Mouse (Mus musculus) olfactory bulb, adult 2 months (tissue): ENCODE data around the gene Mrpl24. TPM values are rescaled to one million over a fixed set of nuclear protein-coding genes. Genes with fewer than 3 reads are reported as not detected.
A peak's percentile ranks its signal among the peaks of the same experiment; 100 is the strongest.

ENCODE experiments used
- H3K27ac ChIP-seq: fragments of 200-500 bp; 2 replicates; pipeline ENCODE4 v1.5.1; 2012; ENCODE audit warnings: low read depth, low read length; ENCODE audit not compliant: insufficient read depth
- H3K4me1 ChIP-seq: fragments of 200-500 bp; 2 replicates; pipeline ENCODE4 v1.6.1; 2012; ENCODE audit warnings: low read length; ENCODE audit not compliant: control insufficient read depth, insufficient read depth
- H3K4me3 ChIP-seq: fragments of 200-500 bp; 2 replicates; pipeline ENCODE4 v1.5.1; 2012; ENCODE audit warnings: mild to moderate bottlenecking, low read depth, low read length, moderate library complexity; ENCODE audit not compliant: insufficient read depth
- CTCF ChIP-seq: fragments of 200-500 bp; IDR thresholded peaks from 2 replicates; pipeline ENCODE4 v1.5.1; 2012; ENCODE audit warnings: low read depth, mild to moderate bottlenecking, low read length, moderate library complexity; ENCODE audit not compliant: insufficient read depth
- POLR2A ChIP-seq: fragments of 200-500 bp; IDR thresholded peaks from 2 replicates; pipeline ENCODE4 v1.6.1; 2012; ENCODE audit warnings: mild to moderate bottlenecking, low read depth, low read length, moderate library complexity; ENCODE audit not compliant: insufficient read depth
- WGBS: fragments of 180-500 bp; shearing (Covaris S2); methylation state at CpG from one replicate; pipeline ENCODE4 v1.1.7; 2018; 5-methylcytosine and 5-hydroxymethylcytosine counted together
- polyA plus RNA-seq: library from polyadenylated mRNA; stranded (reverse); fragments of >200 nt; gene quantifications from 2 replicates; pipeline ENCODE4 v1.2.4, GENCODE M21; 2012; ENCODE audit warnings: low replicate concordance; ENCODE audit not compliant: missing spikeins, insufficient read depth, insufficient read length

Gene Mrpl24
- polyA plus RNA-seq, 1 experiment: not detected

GRCm38 (mm10) chr3:87943586-87943985, 24.3 kb downstream of the Mrpl24 start:
- H3K4me1 ChIP-seq: peaks cover 27% of the 10 kb centered on the region
- H3K27ac ChIP-seq: no peak overlapping the region
- 78% methylated on average over 7 of the region's 7 CpGs for WGBS
- no peak overlapping the region for H3K4me3 ChIP-seq
- TF ChIP-seq POLR2A (no peak), CTCF (no peak)

GRCm38 (mm10) chr3:87944838-87945600, 25.7 kb downstream of the Mrpl24 start:
- Histone ChIP-seq H3K4me3 (no peak overlapping the region), H3K27ac (no peak overlapping the region), H3K4me1 (peaks cover 38% of the 10 kb centered on the region)
- WGBS: 27% methylated on average over 4 of the region's 4 CpGs
- TF ChIP-seq CTCF (no peak), POLR2A (no peak)

GRCm38 (mm10) chr3:87945781-87946540, 26.7 kb downstream of the Mrpl24 start:
- Histone ChIP-seq H3K4me1 (peaks cover 43% of the 10 kb centered on the region), H3K4me3 (no peak overlapping the region), H3K27ac (no peak overlapping the region)
- 56% methylated on average over 12 of the region's 12 CpGs for WGBS
- no peak for TF ChIP-seq POLR2A
- no peak for TF ChIP-seq CTCF

- H3K27ac ChIP-seq: no peak overlapping the region
- WGBS: 62% methylated on average over 1 of the region's 1 CpGs
- H3K4me1 ChIP-seq: peaks cover 44% of the 10 kb centered on the region
- H3K4me3 ChIP-seq: no peak overlapping the region
- TF ChIP-seq CTCF (no peak), POLR2A (no peak)
Observed at GRCm38 (mm10) chr3:87946541-87946860, 27.2 kb downstream of the Mrpl24 start.

GRCm38 (mm10) chr3:87947056-87947810, 27.9 kb downstream of the Mrpl24 start:
- Histone ChIP-seq H3K4me1 (peaks cover 50% of the 10 kb centered on the region), H3K4me3 (peak overlapping the region; percentile 8; the same call in 1 of the 2 replicates), H3K27ac (peak overlapping the region; percentile 72)
- 11% methylated on average over 26 of the region's 26 CpGs for WGBS
- TF ChIP-seq CTCF: no peak
- no peak for TF ChIP-seq POLR2A

GRCm38 (mm10) chr3:87947811-87948199, 28.5 kb downstream of the Mrpl24 start:
- peak overlapping the region; percentile 49 for H3K27ac ChIP-seq
- 0 out of 2 replicates have a peak, but pooled peaks have one; percentile 3 for TF ChIP-seq CTCF
- no peak for TF ChIP-seq POLR2A
- WGBS: 2% methylated on average over 17 of the region's 17 CpGs
- H3K4me1 ChIP-seq: peaks cover 56% of the 10 kb centered on the region
- peak overlapping the region; percentile 19 for H3K4me3 ChIP-seq

GRCm38 (mm10) chr3:87948378-87949265, 29.3 kb downstream of the Mrpl24 start, which contains the start of gene Crabp2:
Gene Crabp2, plus strand, starts transcription at chr3:87948666.
- Histone ChIP-seq H3K4me3 (peak within 1 kb of the TSS; percentile 19), H3K4me1 (peaks cover 58% of the 10 kb centered on the region)

More at GRCm38 (mm10) chr3:87948378-87949265, 29.3 kb downstream of the Mrpl24 start, which contains the start of gene Crabp2:
- 11% methylated on average over 35 of the region's 35 CpGs for WGBS
- TF ChIP-seq CTCF: no peak
- TF ChIP-seq POLR2A: no peak
- peak within 1 kb of the TSS; percentile 72 for H3K27ac ChIP-seq
